Mouse (Mus musculus) monocyte, adult 59 days (primary cell): ENCODE data around the gene Rab9. TPM values are rescaled to one million over a fixed set of nuclear protein-coding genes. Genes with fewer than 3 reads are reported as not detected.

ENCODE experiments used
- total RNA-seq, 2 experiments: library from RNA; stranded (reverse); gene quantifications; one replicate each; pipeline ENCODE4 v1.2.4; 2023

The Rab9 gene
- total RNA-seq, result 10 to 100 TPM; 28.4 to 30.5 TPM

DNA sequence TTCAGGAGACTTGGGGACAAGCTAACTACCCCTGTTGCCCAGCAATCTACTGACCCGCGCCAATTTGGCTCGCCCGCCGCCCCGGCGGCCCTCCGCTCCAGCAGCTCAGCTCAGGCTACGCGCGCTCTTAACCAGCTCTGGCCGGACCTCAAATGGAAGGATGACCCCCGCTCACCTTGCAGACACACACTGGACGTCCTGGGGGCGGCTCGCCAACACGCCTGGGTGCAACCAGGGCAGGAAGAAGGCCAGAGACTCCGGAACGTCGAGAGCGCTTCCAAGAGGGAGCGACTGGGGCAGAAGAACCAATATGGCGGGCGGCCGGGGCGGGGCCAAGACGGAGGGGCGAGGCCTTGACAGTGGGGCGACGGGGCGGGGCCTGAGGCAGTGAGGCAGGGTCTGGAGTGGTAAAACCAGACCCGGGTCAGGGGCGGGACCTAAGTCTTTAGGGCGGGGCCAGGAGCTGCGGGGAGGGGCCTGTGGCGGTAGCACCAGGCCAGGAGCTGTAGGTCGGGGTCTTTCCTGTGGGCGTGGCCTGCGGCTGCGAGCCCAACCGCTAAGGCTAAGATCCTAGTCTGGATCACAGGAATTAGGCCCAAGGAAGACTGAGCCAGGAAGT, at the start of gene Rab9:
TSS of gene Rab9 (minus strand) at position 503 of the 619 bp plus-strand sequence.

DNA sequence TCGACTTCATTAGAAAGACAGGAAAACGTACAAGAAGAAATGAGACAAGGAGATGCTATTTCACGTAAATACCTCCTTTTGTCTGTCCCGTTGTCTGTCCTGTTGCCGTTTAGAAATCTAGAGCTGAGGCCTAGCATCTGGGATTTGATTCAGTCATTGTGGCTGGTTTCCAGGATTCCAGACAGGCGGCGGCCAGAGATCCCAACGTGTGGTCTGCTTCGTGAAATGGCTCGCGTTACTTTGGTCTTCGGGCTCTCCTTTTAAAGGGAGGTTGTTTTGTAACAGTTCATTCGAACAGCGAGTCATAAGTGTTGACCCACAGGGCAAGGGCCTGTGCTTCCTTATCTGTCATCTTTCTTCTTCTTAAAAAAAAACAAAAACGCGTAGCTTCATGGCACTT, 38.7 kb upstream of the Rab9 start, which contains the start of gene Tceanc:
TSS of gene Tceanc (minus strand) at position 223 of the 400 bp plus-strand sequence.

DNA sequence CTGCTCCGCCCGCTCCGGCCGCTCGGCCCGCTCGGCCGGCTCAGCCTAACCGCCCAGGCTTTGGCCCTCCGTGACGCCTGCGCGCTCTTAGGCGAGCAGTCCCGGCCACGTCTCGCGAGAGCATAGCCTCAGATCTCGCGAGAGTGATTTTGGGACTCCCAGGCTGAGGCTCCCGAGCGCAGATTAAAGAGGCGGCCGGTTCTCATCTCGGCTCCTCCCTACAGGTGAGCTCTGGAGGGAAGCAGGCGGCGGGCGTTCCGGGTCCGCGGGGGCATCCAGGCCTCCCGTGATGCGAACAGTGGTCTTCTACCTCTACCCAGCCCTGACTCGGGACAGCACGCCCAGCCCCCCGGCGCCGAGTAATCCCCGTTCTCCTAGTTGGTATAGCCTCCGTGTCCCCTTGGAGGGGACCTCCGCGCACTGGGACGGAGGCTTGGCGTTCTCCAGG, 39.0 kb downstream of the Rab9 start, which contains the start of gene Ofd1:
TSS of gene Ofd1 (minus strand) at position 89 of the 448 bp plus-strand sequence.

GRCm38 (mm10) chrX:166440036-166440615, 39.5 kb downstream of the Rab9 start, which contains the start of gene Trappc2:
TSS of gene Trappc2 (plus strand) at chrX:166440574.

Other genes starting within 250 kb of the Rab9 start
- gene Gpm6b, start 241.0 kb downstream of the Rab9 start, total RNA-seq, result 1 to 10 TPM; 2.7 TPM
- 1 to 10 TPM; 6.0 to 8.1 TPM for gene Trappc2, start 39.3 kb downstream of the Rab9 start, total RNA-seq
- 1 to 10 TPM; 5.3 to 5.8 TPM for gene Ofd1, start 39.2 kb downstream of the Rab9 start, total RNA-seq
- gene Tceanc, start 38.7 kb upstream of the Rab9 start, total RNA-seq, result 1 to 10 TPM; 2.9 to 3.3 TPM
- under 1 TPM in 1 of 2 experiments, not detected in 1; 0.18 TPM for gene Egfl6, start 105.9 kb upstream of the Rab9 start, total RNA-seq